Mouse (Mus musculus) heart, embryonic 16.5 days (tissue): Measurements from ENCODE around the gene Dnm3. TPM values are rescaled to one million over a fixed set of nuclear protein-coding genes. Genes with fewer than 3 reads are reported as not detected.
A peak's percentile ranks its signal among the peaks of the same experiment; 100 is the strongest.

Experiments used
- ATAC-seq: fragments of 200-750 bp; cut with Nextera tagmentation; replicated peaks from 2 replicates; pipeline ENCODE4 v1.8.0; 2017; ENCODE audit warnings: moderate number of reproducible peaks; ENCODE audit not compliant: insufficient read depth, low FRiP score; ENCODE audit errors: extremely low read depth
- H3K27ac ChIP-seq: fragments of 300-500 bp; sonication (generic); 2 replicates; pipeline ENCODE4 v1.5.1; 2014; ENCODE audit warnings: mild to moderate bottlenecking, low read length, control low read depth, moderate library complexity
- H3K27me3 ChIP-seq: fragments of 300-500 bp; sonication (generic); 2 replicates; pipeline ENCODE4 v1.6.1; 2014; ENCODE audit warnings: low read length, mixed read lengths; ENCODE audit not compliant: control insufficient read depth, insufficient read depth
- H3K36me3 ChIP-seq: fragments of 300-500 bp; sonication (generic); 2 replicates; pipeline ENCODE4 v1.6.1; 2014; ENCODE audit not compliant: control insufficient read depth, insufficient read depth
- H3K4me1 ChIP-seq: fragments of 300-500 bp; sonication (generic); 2 replicates; pipeline ENCODE4 v1.6.1; 2014; ENCODE audit warnings: low read length, mixed read lengths; ENCODE audit not compliant: control insufficient read depth, insufficient read depth
- H3K4me2 ChIP-seq: fragments of 300-500 bp; sonication (generic); 2 replicates; pipeline ENCODE4 v1.6.1; 2014; ENCODE audit warnings: low read depth, mild to moderate bottlenecking, control low read depth, low read length
- H3K4me3 ChIP-seq: fragments of 300-500 bp; sonication (generic); 2 replicates; pipeline ENCODE4 v1.5.1; 2014; ENCODE audit warnings: mild to moderate bottlenecking, control low read depth, low read length
- H3K9ac ChIP-seq: fragments of 300-500 bp; sonication (generic); 2 replicates; pipeline ENCODE4 v1.6.1; 2014; ENCODE audit warnings: low read length, control low read depth
- H3K9me3 ChIP-seq: fragments of 300-500 bp; sonication (generic); replicated peaks from 2 replicates; pipeline ENCODE4 v1.6.1; 2016; ENCODE audit warnings: low read length; ENCODE audit not compliant: control insufficient read depth
- WGBS: fragments of 180-500 bp; shearing (Covaris S2); extraction: QIAGEN DNeasy Blood & Tissue Kit; methylation state at CpG from one replicate; pipeline ENCODE4 v1.1.7; 2014; 5-methylcytosine and 5-hydroxymethylcytosine counted together
- polyA plus RNA-seq: library from polyadenylated mRNA; unstranded; fragments of >200 nt; fragmentation: Nextera tagmentation; extraction: Ambion mirVana; gene quantifications from 2 replicates; pipeline ENCODE4 v1.2.1, GENCODE M21; 2015

Gene Dnm3
- polyA plus RNA-seq, 1 experiment from 2014 or later, result 2.0 TPM

- Histone ChIP-seq H3K36me3 (no peaks in the 10 kb centered on the region), H3K4me3 (no peak overlapping the region), H3K9me3 (no peaks in the 10 kb centered on the region), H3K9ac (no peak overlapping the region), H3K27me3 (no peaks in the 10 kb centered on the region), H3K27ac (no peak overlapping the region), H3K4me2 (no peak overlapping the region), H3K4me1 (0 out of 2 replicates have a peak, but pooled peaks cover 2% of the 10 kb centered on the region)
- 55% methylated on average over 8 of the region's 8 CpGs for WGBS
- ATAC-seq, result no peak
These were observed 223.7 kb downstream of the Dnm3 start for GRCm38 (mm10) chr1:162253971-162254641.

- no peak overlapping the region for H3K4me2 ChIP-seq
- ATAC-seq, result no peak
- 63% methylated on average over 2 of the region's 2 CpGs for WGBS
These were observed 225.0 kb downstream of the Dnm3 start for GRCm38 (mm10) chr1:162252869-162253268.

GRCm38 (mm10) chr1:162247216-162247615 is 230.6 kb downstream of the Dnm3 start:
- H3K4me1 ChIP-seq, result no peaks in the 10 kb centered on the region
- WGBS, result 80% methylated on average over 5 of the region's 5 CpGs

More at GRCm38 (mm10) chr1:162252869-162253268, 225.0 kb downstream of the Dnm3 start:
- H3K9ac ChIP-seq, result no peak overlapping the region
- H3K4me1 ChIP-seq, result 0 out of 2 replicates have a peak, but pooled peaks cover 2% of the 10 kb centered on the region
- H3K27ac ChIP-seq, result no peak overlapping the region
- no peak overlapping the region for H3K4me3 ChIP-seq
- no peaks in the 10 kb centered on the region for H3K9me3 ChIP-seq
- H3K27me3 ChIP-seq, result no peaks in the 10 kb centered on the region
- no peaks in the 10 kb centered on the region for H3K36me3 ChIP-seq

GRCm38 (mm10) chr1:162243651-162243990 is 234.2 kb downstream of the Dnm3 start:
- Histone ChIP-seq H3K9me3 (no peaks in the 10 kb centered on the region), H3K36me3 (no peaks in the 10 kb centered on the region), H3K27ac (no peak overlapping the region), H3K4me1 (no peaks in the 10 kb centered on the region), H3K4me2 (no peak overlapping the region), H3K9ac (no peak overlapping the region), H3K4me3 (no peak overlapping the region), H3K27me3 (no peaks in the 10 kb centered on the region)
- ATAC-seq, result 0 out of 2 replicates have a peak, but pooled peaks have one; percentile 14
- WGBS, result 23% methylated on average over 2 of the region's 2 CpGs

More at GRCm38 (mm10) chr1:162247216-162247615, 230.6 kb downstream of the Dnm3 start:
- no peak overlapping the region for H3K9ac ChIP-seq
- no peaks in the 10 kb centered on the region for H3K27me3 ChIP-seq
- H3K4me2 ChIP-seq, result no peak overlapping the region
- ATAC-seq, result no peak
- H3K9me3 ChIP-seq, result no peaks in the 10 kb centered on the region
- H3K36me3 ChIP-seq, result no peaks in the 10 kb centered on the region
- H3K4me3 ChIP-seq, result no peak overlapping the region
- H3K27ac ChIP-seq, result no peak overlapping the region

GRCm38 (mm10) chr1:162242980-162243650 is 234.7 kb downstream of the Dnm3 start:
- no peaks in the 10 kb centered on the region for H3K36me3 ChIP-seq
- 54% methylated on average over 7 of the region's 7 CpGs for WGBS
- H3K27ac ChIP-seq, result no peak overlapping the region
- no peak overlapping the region for H3K4me3 ChIP-seq
- H3K27me3 ChIP-seq, result no peaks in the 10 kb centered on the region
- no peak overlapping the region for H3K4me2 ChIP-seq
- H3K9me3 ChIP-seq, result no peaks in the 10 kb centered on the region
- no peaks in the 10 kb centered on the region for H3K4me1 ChIP-seq
- no peak overlapping the region for H3K9ac ChIP-seq
- ATAC-seq, result no peak

GRCm38 (mm10) chr1:162240720-162241119 is 237.1 kb downstream of the Dnm3 start:
- Histone ChIP-seq H3K4me2 (no peak overlapping the region), H3K4me3 (no peak overlapping the region), H3K9ac (no peak overlapping the region), H3K4me1 (no peaks in the 10 kb centered on the region), H3K27ac (no peak overlapping the region), H3K27me3 (no peaks in the 10 kb centered on the region), H3K36me3 (no peaks in the 10 kb centered on the region), H3K9me3 (no peaks in the 10 kb centered on the region)
- ATAC-seq, result no peak
- WGBS, result 71% methylated on average over 4 of the region's 4 CpGs

- Histone ChIP-seq H3K27ac (no peak overlapping the region), H3K9ac (no peak overlapping the region), H3K4me1 (no peaks in the 10 kb centered on the region), H3K36me3 (no peaks in the 10 kb centered on the region), H3K9me3 (no peaks in the 10 kb centered on the region), H3K27me3 (no peaks in the 10 kb centered on the region), H3K4me2 (no peak overlapping the region), H3K4me3 (no peak overlapping the region)
- WGBS, result 60% methylated on average over 3 of the region's 3 CpGs
- ATAC-seq, result no peak
These were observed 239.2 kb downstream of the Dnm3 start for GRCm38 (mm10) chr1:162238646-162239045.

GRCm38 (mm10) chr1:162236624-162237159 is 241.1 kb downstream of the Dnm3 start:
- H3K4me1 ChIP-seq, result no peaks in the 10 kb centered on the region
- H3K36me3 ChIP-seq, result no peaks in the 10 kb centered on the region
- no peak overlapping the region for H3K9ac ChIP-seq
- no peak overlapping the region for H3K27ac ChIP-seq
- ATAC-seq, result no peak
- no peaks in the 10 kb centered on the region for H3K9me3 ChIP-seq
- H3K27me3 ChIP-seq, result no peaks in the 10 kb centered on the region
- 81% methylated on average over 7 of the region's 7 CpGs for WGBS
- H3K4me2 ChIP-seq, result no peak overlapping the region
- H3K4me3 ChIP-seq, result no peak overlapping the region

- no peak overlapping the region for H3K4me3 ChIP-seq
- no peaks in the 10 kb centered on the region for H3K9me3 ChIP-seq
- H3K4me2 ChIP-seq, result no peak overlapping the region
- no peaks in the 10 kb centered on the region for H3K27me3 ChIP-seq
- no peak overlapping the region for H3K9ac ChIP-seq
- H3K36me3 ChIP-seq, result no peaks in the 10 kb centered on the region
- H3K27ac ChIP-seq, result peak overlapping the region; percentile 67
- H3K4me1 ChIP-seq, result peaks cover 2% of the 10 kb centered on the region; the same call in 1 of the 2 replicates
- 0 out of 2 replicates have a peak, but pooled peaks have one; percentile 10 for ATAC-seq
- WGBS, result 58% methylated on average over 7 of the region's 7 CpGs
These were observed 252.2 kb downstream of the Dnm3 start for GRCm38 (mm10) chr1:162225621-162226147.
